Mouse (Mus musculus): Measurements from ENCODE around the gene D630003M21Rik. TPM values are rescaled to one million over a fixed set of nuclear protein-coding genes. Genes with fewer than 3 reads are reported as not detected.

The D630003M21Rik gene
- polyA plus RNA-seq, 2 experiments from 2014 or later, result not detected

- ATAC-seq, result no peak
Measured at GRCm38 (mm10) chr2:158139628-158140027, 89.4 kb downstream of the D630003M21Rik start.

GRCm38 (mm10) chr2:158138778-158139177, 90.2 kb downstream of the D630003M21Rik start:
- ATAC-seq, result no peak

- ATAC-seq, result no peak
Measured at GRCm38 (mm10) chr2:158137771-158138170, 91.3 kb downstream of the D630003M21Rik start.

- ATAC-seq, result no peak
Measured at GRCm38 (mm10) chr2:158136205-158136604, 92.8 kb downstream of the D630003M21Rik start.

GRCm38 (mm10) chr2:158133050-158133449, 96.0 kb downstream of the D630003M21Rik start:
- ATAC-seq, result peak; percentile 59

Other genes starting within 250 kb of the D630003M21Rik start
- 10 to 100 TPM; 22.3 to 26.4 TPM for gene Tti1, start 200.8 kb downstream of the D630003M21Rik start, polyA plus RNA-seq (2017; shearing (Covaris generic))
- 10 to 100 TPM; 17.8 to 24.9 TPM for gene Rprd1b, start 200.7 kb downstream of the D630003M21Rik start, polyA plus RNA-seq (2017; shearing (Covaris generic))
- 1 to 10 TPM; 2.1 to 5.4 TPM for gene Tgm2, start 82.8 kb downstream of the D630003M21Rik start, polyA plus RNA-seq (2017; shearing (Covaris generic))
- not detected for gene Bpi, start 28.9 kb upstream of the D630003M21Rik start, polyA plus RNA-seq (2017; shearing (Covaris generic))
- gene Lbp, start 77.3 kb upstream of the D630003M21Rik start, polyA plus RNA-seq (2017; shearing (Covaris generic)), result under 1 TPM; 0.37 to 0.41 TPM
- under 1 TPM in 1 of 2 experiments, not detected in 1; 0.11 TPM for gene Snhg11, start 146.4 kb upstream of the D630003M21Rik start, polyA plus RNA-seq (2017; shearing (Covaris generic))
- gene Ralgapb, start 180.6 kb upstream of the D630003M21Rik start, polyA plus RNA-seq (2017; shearing (Covaris generic)), result 10 to 100 TPM; 11.3 to 13.2 TPM